Mouse (Mus musculus) c-Kit-negative CD71-positive TER-119-positive erythroid progenitor cells, embryonic 14.5 days (primary cell): ENCODE results near the gene Gm39566.

Experiments used
- DNase-seq: peaks from one replicate; pipeline ENCODE4 v3.0.0-alpha.2; 2013; ENCODE audit warnings: low read depth, low spot score

Gene Gm39566

GRCm38 (mm10) chr11:69761868-69762267 is 53.2 kb downstream of the Gm39566 start, which contains the start of gene Slc35g3:
Gene Slc35g3, minus strand, starts transcription at chr11:69761968.
- no peak for DNase-seq
